Mouse (Mus musculus) testis, postnatal 10 days (tissue): Measurements from ENCODE around the gene AI413582.

Source experiments
- DNase-seq: peaks from one replicate; pipeline ENCODE4 v3.0.0; 2021; ENCODE audit warnings: low spot score

AI413582 gene

DNA sequence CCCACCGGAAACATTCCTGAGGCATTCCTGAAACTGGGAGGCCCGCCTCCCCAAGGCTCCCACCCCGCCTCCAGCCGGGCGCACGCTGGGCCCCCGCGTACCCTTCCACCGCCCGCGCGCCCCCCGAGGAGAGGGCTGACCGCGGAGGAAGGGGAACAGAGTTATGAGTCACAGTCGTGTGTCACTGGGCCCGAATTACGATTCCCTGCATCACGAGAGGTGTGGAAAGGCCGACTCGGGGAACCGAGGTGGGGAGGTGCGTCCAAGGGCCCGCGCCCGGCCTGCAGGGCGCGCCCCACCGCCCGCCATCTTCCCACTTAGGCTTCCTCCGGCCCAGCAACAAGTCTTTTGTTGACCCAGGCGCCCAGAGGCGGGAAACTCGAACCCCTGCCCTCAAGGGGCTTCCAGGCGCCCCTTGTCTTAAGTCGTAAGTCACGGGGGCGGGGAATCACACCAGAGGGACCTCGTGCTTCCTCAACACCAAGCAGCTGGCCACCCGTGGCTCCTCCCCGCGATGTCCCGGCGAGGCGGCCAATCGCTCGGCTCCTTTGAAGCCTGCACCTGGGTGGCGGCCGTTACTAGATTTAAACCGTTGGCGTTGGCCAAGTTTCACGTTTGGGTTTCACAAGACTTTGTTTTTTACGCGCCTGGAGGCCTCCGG is 9.9 kb downstream of the AI413582 start:
- peak; percentile 77 for DNase-seq

DNA sequence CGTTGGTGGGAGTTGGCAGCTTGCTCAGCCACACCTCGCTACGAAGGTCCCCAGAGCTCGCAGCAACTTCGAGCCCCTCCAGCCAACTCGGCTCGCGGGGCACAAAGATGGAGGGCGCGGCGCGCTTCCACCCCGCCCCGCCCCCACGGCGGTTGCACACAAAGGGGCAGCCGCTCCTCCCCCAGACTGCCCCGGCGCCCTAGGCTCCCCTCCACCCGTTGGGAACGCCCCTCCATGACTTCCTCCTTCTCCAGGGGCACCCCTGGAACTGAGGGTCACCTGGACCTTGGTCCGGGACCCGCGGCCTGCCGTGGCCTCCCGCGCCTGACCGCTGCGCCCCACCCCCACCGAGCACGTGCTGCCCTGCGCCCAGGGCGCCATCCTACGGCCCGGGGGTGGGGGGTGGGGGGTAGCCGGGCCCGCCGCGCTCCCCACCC is 10.5 kb downstream of the AI413582 start:
- DNase-seq, result peak; percentile 72

DNA sequence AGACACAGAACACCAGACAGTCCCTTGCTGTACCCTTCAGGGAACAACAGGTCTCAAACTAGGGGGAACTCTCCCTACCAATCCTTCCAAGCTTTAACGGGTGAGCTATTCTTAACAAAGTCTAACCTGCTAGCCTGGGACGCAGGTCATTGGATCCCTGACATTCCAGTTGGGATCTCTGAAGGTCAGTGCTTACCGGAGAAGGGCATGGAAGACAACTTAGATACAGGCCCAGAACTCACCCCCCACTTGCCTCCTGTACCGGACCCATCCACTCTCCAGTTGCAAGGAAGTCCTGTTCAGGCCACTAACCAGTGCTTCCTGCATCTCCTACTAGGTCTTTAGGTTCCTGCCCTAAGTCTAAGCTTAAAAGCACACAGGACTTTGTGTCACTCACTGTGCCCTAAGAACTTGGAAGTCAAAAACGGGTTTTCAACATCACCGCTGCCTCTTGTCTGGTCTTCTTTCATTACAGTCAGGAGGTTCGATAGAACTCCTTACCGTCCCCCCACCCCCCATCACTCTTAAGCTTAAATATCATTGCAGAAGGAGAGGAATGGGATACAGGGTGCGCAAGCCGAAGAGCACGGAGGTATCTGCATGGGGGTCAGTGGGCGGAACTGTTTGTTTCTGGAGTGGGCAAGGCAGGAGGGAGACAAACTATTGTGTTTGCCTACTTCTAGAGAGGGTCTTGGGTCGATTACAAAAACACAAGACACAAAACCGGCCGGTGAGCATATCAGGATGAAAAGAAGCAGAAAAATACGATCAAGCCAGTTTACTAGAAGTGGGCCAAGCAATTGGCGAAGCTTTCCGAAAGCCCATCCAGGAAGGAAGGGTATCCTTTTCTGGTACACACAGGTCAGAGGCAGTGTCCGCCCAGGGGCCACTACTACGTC is 11.2 kb downstream of the AI413582 start:
- no peak for DNase-seq

DNA sequence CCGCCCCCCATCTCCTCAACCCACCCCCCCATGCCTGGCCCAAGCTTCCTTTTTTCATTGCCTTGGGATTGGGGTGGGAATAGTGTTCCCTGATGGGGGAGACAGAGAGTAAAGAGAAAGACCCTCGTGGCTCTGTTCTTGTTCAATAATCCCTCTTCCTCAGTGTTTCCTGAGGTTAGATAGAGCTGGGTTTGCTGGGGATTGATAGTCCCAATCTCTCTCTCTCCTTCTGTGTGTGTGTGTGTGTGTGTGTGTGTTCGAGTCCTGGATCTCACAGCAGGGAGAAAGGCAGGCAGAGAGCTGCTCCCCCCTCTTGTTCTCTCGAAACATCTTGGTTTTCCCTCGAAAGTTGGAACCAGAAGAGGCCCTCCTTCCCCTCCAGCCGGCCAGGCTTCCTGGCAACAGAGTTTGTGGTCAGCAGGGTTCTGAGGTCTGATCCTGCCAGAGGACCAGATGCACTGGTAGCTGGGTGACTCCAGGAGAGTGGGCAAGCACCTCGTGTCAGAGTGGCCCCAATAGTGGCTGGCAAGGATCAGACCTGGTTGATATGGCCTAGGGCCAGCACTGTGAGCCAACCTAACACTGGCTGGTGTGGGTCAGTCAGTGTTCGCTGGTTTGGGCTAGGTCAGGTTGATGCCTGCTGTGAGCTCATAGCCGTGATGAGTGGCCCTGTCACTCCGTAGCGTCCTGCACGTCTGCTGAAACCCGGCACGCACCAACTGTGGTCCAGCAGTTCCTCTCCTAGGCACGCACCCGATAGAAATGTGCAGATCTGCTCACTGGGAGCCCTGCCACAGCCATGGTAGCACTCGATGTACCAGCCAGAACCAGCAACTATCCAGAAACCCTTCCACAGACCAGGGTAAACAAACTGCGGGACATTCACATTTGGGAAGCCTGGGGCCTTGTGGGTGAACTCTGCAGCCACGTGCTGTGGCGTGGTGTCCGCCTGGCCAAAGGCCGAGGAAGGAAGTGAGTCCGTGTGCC is 13.0 kb downstream of the AI413582 start:
- no peak for DNase-seq

DNA sequence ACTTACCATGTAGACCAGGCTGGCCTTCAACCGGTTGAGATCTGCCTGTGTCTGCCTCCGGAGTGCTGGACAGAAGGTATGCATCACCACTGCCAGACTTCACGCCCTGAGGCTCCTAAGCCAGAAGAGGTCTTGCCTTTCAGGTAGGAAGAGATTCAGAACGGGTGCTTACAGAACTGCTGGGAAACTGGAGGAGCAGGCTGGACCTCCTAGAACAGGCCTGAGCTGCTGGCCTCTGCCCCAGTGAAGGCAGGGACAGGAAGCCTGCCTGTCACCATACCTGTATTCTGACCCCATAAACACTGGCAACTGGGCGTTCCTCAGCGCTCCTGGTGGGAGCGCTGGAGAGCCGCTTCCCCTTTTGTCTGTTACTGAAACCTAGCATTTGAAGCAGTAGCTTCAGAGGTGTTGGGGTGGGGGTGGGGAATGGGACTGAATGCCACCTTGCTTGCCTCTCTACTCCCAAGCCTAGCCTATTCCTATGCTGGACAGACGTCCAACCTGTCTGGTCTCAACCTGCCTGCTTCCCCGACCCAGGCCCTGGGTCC is 14.1 kb downstream of the AI413582 start:
- DNase-seq, result no peak

DNA sequence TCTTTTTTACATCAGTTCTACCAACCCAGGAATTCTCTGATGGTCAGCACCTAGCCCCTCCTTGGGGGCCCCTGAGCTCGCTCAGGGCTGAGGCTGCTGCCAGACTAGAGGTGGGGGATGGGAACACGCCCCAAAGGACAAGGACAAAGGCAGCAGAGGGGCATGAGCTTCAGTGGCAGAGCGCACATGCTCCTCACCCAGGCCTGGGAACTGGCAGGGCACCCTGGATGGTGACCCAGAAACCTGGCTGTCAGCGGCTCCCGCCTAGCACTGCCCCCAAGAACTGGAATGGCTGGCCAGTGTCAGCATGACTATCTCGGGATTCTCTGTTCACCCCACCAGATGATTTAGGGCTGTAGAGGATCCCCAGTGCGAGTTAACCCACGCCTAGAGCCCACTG is 16.3 kb downstream of the AI413582 start:
- DNase-seq, result no peak

DNA sequence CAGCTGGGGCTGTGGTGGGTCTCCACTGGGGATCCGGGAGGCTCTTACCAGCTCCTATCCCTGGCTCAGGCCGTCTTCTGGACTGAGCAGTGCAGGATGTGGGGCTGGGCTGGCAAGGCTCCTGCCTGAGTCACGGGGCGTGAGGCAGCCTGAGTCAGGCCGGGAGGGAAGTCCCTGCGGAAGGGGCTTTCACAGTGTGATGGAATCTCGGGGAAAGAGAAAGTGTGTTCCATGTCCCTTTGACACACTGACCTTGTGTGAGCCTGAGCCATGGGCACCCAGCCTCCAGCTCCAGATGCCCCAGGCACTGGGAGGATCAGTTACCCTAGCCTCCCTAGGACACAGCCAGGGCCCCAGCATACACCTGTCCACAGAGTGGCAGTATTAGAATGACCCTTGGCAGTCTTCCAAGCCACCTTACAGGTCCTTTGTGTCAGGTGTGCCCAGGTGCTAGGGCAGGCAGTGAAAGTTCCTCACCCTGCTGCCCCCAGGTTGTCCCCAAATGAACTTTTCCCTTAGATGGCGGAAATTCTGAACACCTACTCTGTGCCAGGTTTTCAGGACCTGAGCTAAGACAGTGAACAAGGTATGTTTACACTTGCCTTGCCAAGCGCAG is 18.2 kb downstream of the AI413582 start:
- no peak for DNase-seq

DNA sequence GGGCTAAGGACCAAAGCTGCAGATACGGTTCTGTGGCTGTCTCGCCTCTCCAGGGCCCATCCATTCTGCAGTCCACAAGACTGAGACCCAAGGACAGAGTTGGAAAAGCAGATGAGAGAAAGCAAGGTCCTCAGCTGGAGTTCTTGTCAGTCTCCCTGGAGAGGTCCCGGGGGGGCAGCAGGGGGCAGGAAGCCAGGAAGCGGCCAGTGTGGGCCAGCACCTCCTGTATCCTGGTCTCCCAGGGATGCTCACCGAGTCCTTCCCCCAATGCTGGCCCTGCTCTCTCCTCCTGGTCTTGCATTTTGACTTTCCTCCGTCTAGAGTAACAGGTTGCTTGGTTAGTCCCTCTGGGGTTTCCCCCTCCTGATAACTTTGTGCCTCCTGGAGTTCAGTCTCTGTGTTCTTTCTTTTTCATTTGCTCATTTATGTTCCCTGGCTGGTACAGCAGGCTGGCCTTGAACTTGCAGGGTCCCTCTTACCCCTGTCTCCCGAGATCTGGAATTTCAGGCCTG is 18.9 kb downstream of the AI413582 start:
- no peak for DNase-seq

DNA sequence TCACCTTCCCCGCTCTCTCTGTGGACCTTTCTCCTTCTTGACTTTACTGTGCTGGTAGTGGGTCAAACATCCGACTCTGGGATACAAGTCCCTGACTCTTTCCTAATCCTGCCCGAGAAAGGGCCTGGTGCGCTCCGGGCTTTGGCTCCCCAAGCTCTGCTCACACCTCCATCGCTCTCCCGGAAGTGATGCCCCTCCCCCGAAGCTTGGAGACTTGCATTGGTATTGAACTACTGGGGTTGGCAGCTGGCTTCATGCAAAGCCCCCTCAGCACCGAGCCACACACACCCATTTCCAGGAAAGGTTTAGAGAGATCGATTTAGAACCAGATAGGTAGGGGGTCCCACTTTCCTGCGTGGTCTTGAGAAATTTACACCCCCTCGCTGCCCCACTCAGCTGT is 19.6 kb downstream of the AI413582 start:
- no peak for DNase-seq

DNA sequence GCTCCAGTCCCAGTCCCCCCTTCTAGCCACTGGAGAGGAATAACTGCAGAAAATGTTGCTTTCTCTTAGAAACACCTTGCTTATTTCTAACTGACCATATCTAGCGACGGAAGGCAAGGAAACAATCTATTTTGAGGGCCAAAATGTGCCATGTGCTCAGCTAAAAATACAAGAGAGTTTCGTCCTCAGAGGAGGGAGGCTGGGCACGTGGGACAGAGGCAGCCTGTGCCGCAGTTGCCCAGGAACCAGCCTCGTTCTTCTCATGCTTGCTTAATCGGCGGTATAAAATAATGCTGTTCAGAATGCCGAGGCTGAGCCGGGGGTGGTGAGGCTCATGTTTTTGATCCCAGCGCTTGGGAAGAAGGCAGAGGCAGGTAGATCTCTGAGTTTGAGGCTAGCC is 21.0 kb downstream of the AI413582 start:
- DNase-seq, result no peak

DNA sequence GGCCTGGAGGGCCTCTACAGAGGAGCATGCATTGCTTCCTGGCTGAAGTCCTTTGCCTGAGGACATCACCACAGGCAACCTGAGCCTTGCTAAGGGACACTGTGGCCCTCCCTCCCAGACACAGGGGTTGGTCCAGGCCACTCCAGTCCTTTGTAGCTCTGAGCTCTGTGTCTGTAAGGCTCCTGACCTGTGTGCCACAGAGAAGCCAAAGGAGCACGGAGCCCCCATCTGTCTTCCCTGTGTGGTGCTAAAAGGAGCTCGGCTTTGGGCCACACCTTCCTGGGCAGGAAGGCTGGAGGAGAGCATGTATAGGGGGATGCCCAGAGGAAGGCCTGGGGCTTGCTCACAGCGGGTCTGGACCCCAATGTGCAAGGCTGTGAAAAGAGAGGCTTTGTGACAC is 23.6 kb downstream of the AI413582 start:
- DNase-seq, result no peak

DNA sequence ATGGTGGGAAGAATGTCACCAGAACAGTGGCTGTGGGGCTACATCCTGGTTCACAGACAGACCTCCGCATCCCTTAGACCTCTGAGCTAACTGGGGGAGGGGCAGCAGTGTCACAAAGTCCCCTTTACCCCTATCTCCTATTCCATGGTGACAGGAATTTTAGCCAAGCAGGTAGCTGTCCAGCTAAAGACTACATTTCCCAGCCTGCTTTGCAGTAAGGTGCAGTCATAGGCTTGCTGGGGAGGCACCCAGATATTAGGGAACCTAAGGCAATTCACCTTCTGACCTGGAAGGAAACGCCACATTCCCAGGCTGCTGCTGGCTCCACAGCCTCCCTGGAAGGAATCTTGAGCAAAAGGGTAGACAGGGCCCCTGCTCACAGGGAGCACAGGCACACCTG is 24.3 kb downstream of the AI413582 start:
- no peak for DNase-seq

DNA sequence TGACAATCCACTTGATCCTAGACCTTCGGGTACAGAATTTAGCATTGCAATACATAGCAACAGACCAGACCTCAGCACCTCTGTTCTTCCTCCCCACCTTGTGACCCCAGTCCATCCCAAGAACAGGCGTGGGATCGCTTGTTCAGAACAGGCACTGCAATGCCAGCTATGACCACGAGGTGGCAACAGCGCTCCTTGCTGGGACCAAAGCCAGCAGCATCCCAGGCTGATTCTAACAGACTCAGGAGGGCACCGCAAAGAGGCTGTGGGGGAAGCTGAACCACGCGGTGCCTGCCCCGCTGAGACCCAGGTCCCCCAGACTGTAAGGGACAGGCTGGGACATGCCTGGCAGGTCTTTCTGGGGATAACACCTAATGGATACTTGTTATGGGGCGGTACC is 30.8 kb downstream of the AI413582 start:
- DNase-seq, result peak; percentile 95

DNA sequence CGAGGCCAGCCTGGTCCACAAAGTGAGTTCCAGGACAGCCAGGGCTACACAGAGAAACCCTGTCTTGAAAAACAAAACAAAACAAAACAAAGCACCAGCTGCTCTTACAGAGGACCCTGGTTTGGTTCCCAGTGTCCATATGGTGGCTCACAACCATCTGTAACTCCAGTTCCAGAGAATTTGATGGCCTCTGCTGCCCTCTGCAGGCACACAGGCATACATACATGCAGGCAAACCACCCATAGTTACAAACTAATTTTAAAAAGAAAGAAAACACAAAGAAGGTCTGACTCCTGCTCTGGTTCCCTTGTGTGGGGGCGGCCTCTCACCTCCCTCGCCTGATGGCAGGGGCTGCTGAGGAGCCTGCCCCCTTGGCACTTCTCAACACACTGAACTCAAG is 32.2 kb downstream of the AI413582 start:
- DNase-seq, result no peak

DNA sequence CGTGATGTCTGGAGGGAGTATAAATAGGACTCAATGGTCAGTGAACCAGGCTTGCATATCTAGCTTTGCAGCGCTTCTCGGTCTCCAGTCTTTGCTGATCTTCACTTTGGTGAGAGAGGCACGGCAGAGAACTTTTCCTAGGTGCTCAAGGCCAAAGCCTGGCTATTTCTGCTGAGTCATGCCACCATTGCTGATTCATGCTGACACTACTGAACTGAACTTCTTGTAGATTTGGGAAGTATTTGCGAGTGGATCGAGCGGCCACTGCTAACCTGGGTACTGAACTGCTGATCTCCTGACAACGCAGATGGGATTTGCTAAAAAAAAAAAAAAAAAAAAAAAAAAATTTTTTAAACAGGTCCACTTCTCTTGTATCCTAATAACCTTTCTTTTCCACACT is 33.5 kb downstream of the AI413582 start:
- DNase-seq, result no peak

DNA sequence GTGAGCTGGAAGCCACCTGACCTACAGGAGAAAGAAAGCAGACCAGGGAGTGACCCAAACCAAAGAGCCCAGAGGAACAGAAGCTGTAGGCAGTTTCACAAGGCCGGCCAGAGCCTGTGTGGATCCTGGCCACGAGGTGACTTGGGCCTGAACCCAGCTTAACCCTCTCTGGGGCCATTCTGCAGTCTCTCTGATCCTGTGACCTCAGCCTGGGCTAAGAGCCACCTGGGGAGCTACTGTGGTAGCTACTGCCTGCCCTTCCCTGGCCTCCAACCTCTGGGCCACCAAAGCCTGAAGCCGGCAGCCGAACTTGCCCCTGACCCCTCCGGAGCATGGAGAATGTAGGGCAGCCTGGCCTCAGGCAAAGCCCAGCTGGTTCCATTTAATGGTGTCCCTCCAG is 36.8 kb downstream of the AI413582 start:
- no peak for DNase-seq

DNA sequence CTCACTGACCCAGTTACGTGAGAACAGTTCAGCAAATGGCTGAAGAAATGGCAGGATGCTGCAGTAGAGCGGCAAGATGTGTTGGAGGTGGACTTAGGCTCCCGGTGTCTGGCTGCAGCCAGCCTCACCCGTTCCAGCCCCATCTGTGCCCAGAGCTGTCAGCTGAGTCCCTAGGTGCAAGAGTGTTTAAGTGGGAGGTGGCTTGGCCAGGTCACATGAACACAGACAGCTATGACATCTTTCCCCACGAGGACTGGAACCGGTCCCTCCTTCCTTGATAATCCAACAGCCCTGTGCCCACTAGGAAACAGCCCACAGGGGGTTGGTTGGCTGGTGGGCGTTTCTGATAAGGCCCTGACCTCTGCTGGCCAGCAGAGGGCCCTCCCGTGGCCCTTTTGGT is 37.5 kb downstream of the AI413582 start:
- no peak for DNase-seq

DNA sequence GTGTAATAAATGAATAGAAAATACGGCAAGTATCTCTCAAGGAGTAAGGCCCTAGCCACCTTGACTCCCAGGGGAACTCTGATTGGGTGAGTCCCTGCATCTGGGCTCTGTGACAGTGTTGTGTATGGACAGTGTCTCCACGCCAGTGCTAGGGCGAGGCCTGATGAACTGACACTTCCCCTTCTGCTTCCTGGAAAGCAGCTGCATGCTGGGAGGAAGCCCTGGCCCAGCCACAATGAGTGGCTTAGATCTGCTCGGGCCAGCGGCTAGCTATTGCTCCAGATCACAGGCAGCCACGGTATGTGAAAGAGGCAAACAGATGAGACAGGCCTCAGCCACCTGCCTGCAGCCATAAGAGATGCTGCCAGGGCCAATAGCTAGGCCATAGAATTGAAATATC is 38.4 kb downstream of the AI413582 start:
- no peak for DNase-seq

DNA sequence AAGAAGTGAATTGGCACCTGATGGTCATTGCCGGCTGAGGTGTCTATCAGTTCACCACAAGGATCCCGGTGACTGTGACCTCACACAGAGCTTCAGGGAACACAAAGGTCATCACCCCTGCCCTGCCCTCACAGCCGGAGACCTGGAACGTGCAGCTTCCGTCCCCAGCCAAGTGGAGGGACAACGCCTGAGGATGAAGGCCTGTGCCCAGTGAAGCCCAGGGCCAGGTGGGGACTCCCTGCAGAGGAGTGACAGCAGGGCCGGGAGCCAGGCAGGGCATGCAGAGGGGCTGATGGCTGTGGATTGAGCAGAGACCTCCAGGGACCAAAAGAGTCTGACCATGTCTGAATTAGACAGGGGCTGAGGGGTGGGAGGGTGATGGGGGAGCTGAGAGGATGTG is 42.4 kb downstream of the AI413582 start:
- DNase-seq, result no peak

DNA sequence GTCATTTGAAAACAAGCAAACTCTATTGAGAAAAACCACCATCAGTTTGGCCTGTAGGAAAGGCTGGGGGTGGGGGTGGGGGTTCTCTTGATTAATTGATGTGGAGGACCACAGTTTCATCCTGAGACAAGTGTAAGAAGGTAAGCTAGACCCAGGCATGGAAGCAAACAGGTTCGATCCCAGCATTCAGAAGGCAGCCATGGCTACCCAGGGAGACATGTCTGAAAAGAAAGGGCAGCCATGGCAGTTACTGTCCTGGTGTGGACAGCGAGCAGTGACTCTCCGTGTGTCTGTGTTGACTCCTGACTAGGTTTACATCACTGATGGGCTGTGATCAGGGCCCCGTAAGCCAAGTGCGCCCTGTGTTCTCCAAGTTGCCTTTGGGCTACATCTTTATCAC is 44.3 kb downstream of the AI413582 start, which contains the start of gene Grm4:
TSS of gene Grm4 (minus strand) at position 101 of the 400 bp plus-strand sequence.
- DNase-seq, result no peak

DNA sequence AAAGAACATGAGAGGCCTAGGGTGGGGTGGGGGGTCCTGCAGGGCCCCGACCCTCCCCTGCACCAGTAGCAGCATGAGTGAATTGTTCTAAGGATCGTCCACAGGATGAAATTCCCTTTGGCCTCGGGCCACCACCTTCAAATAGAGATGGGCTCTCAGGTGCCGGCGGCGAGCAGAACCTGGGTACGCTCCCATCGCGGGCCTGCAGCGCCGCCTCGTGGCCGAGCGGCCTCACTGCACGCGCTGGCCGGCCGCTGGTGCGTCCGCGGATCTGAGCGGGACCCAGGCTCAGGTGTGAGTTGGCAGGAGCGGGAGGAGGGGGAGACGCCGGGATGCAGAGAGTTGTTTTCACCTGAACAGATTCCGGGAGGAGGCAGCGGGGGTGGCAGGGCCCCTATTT is 45.0 kb downstream of the AI413582 start:
- peak; percentile 84 for DNase-seq
